In genomic region chr2:164804533-164805331, GRCm38 (mm10) we compare ENCODE assay signal across 8 mouse cellular contexts. TPM values are rescaled to one million over a fixed set of nuclear protein-coding genes. Genes with fewer than 3 reads are reported as not detected.
DNase-seq lines count a peak whose midpoint lies in the region; ATAC-seq lines count a peak whose summit lies in the region.

Gene Acot8 (minus strand): TSS chr2:164804882.
Gene Zswim3 (plus strand): TSS chr2:164805098.

- peaks cover 37% of the 10 kb centered on the region for H3K36me3 ChIP-seq in hindbrain, embryonic 13.5 days

- no peaks in the 10 kb centered on the region for H3K9me3 ChIP-seq in hindbrain, embryonic 13.5 days

- peak; percentile 96 for ATAC-seq in hindbrain, embryonic 13.5 days (ENCODE audit: low FRiP score)

- WGBS in hindbrain, embryonic 13.5 days: under 1% methylated on average over 46 of the region's 47 CpGs

- peak within 1 kb of the TSS; percentile 84 for H3K4me3 ChIP-seq in hindbrain, embryonic 13.5 days

- no peaks in the 10 kb centered on the region for H3K27me3 ChIP-seq in hindbrain, embryonic 13.5 days

- H3K4me2 ChIP-seq in hindbrain, embryonic 13.5 days: peak within 1 kb of the TSS; percentile 70

- H3K9ac ChIP-seq in hindbrain, embryonic 13.5 days: peak within 1 kb of the TSS; percentile 85

- peaks cover 49% of the 10 kb centered on the region for H3K4me1 ChIP-seq in hindbrain, embryonic 13.5 days (replicated peaks)

- peak within 1 kb of the TSS; percentile 93 for H3K27ac ChIP-seq in hindbrain, embryonic 13.5 days

- DNase-seq in NIH3T3 (ENCODE audit: low read depth): peak; percentile 99
- DNase-seq in cerebellum, postnatal 10 days: peak; percentile 98 to 99
- DNase-seq in frontal cortex, postnatal 10 days (ENCODE audit: low spot score in 2 of 2): peak; percentile 98 to 99
- peak; percentile 96 to 97 for DNase-seq in layer of hippocampus, postnatal 25 days (ENCODE audit: extremely low spot score in 1 of 2, low spot score in 1 of 2)
- peak; percentile 99 for DNase-seq in lung, postnatal 25 days (ENCODE audit: low spot score)
- peak; percentile 100 for DNase-seq in retina, embryonic 14.5 days (ENCODE audit: low spot score)
- peak; percentile 98 for DNase-seq in thymus, postnatal 4 days

RNA-seq across cellular contexts. Expression of gene Acot8, which starts in this region (rescaled TPM):
- polyA plus RNA-seq in hindbrain, embryonic 13.5 days (2015; fragmentation: Nextera tagmentation; extraction: Ambion mirVana): 19.4 and 19.8 TPM in 2 replicates
- 10 to 100 TPM; 24.3 to 25.4 TPM for total RNA-seq in layer of hippocampus, postnatal 25 days (2021)

RNA-seq across cellular contexts. Expression of gene Zswim3, which starts in this region (rescaled TPM):
- polyA plus RNA-seq in hindbrain, embryonic 13.5 days (2015; fragmentation: Nextera tagmentation; extraction: Ambion mirVana): 13.7 and 14.6 TPM in 2 replicates
- total RNA-seq in layer of hippocampus, postnatal 25 days (2021): 1 to 10 TPM; 7.8 to 9.3 TPM

Comparison
In these comparisons a context has a peak if more than half of its experiments do, and no peak if none do; other contexts are left out.
1. Peak in every context shown above with its lines: DNase-seq, ATAC-seq, H3K4me3 ChIP-seq and H3K27ac ChIP-seq.